Mouse (Mus musculus) stomach, embryonic 15.5 days (tissue): ENCODE measurements around the gene Ogfod1. TPM values are rescaled to one million over a fixed set of nuclear protein-coding genes. Genes with fewer than 3 reads are reported as not detected.

ENCODE experiments used
- ATAC-seq: fragments of 200-750 bp; cut with Nextera tagmentation; 2 replicates; pipeline ENCODE4 v1.8.0; 2017; ENCODE audit warnings: low read depth, moderate number of reproducible peaks, moderate TSS enrichment; ENCODE audit not compliant: insufficient read depth, low FRiP score
- H3K27ac ChIP-seq: fragments of 300-500 bp; sonication (generic); 2 replicates; pipeline ENCODE4 v1.5.1; 2015; ENCODE audit warnings: mild to moderate bottlenecking, inconsistent platforms
- H3K27me3 ChIP-seq: fragments of 300-500 bp; sonication (generic); replicated peaks from 2 replicates; pipeline ENCODE4 v1.6.1; 2015; ENCODE audit warnings: inconsistent platforms
- H3K36me3 ChIP-seq: fragments of 300-500 bp; sonication (generic); 2 replicates; pipeline ENCODE4 v1.6.1; 2015; ENCODE audit warnings: inconsistent platforms
- H3K4me1 ChIP-seq: fragments of 300-500 bp; sonication (generic); 2 replicates; pipeline ENCODE4 v1.6.1; 2015; ENCODE audit warnings: inconsistent platforms
- H3K4me2 ChIP-seq: fragments of 300-500 bp; sonication (generic); 2 replicates; pipeline ENCODE4 v1.6.1; 2015; ENCODE audit warnings: mild to moderate bottlenecking, inconsistent platforms
- H3K4me3 ChIP-seq: fragments of 300-500 bp; sonication (generic); replicated peaks from 2 replicates; pipeline ENCODE4 v1.5.1; 2015; ENCODE audit warnings: inconsistent platforms
- H3K9ac ChIP-seq: fragments of 300-500 bp; sonication (generic); 2 replicates; pipeline ENCODE4 v1.6.1; 2015; ENCODE audit warnings: inconsistent platforms
- H3K9me3 ChIP-seq: fragments of 300-500 bp; sonication (generic); 2 replicates; pipeline ENCODE4 v1.6.1; 2016; ENCODE audit warnings: inconsistent platforms
- WGBS: fragments of 180-500 bp; shearing (Covaris S2); methylation state at CpG from one replicate; pipeline ENCODE4 v1.1.7; 2015; 5-methylcytosine and 5-hydroxymethylcytosine counted together
- polyA plus RNA-seq: library from polyadenylated mRNA; unstranded; fragments of >200 nt; fragmentation: Nextera tagmentation; extraction: Ambion mirVana; gene quantifications from 2 replicates; pipeline ENCODE4 v1.2.1, GENCODE M21; 2015

The Ogfod1 gene
- 13.2 and 14.2 TPM in 2 replicates for polyA plus RNA-seq

GRCm38 (mm10) chr8:94036944-94037524 lies at the start of gene Ogfod1, which contains the start of gene Nudt21:
Gene Ogfod1 (plus strand): TSS chr8:94037198.
Gene Nudt21 (minus strand): TSS chr8:94037031.
- H3K4me3 ChIP-seq: peak within 1 kb of the TSS; percentile 67
- peak within 1 kb of the TSS; percentile 66 for H3K4me2 ChIP-seq
- WGBS: under 1% methylated on average over 41 of the region's 41 CpGs
- no peaks in the 10 kb centered on the region for H3K27me3 ChIP-seq
- H3K9ac ChIP-seq: peak within 1 kb of the TSS; percentile 70
- peaks cover 10% of the 10 kb centered on the region for H3K4me1 ChIP-seq
- H3K27ac ChIP-seq: peak within 1 kb of the TSS; percentile 83
- peak; percentile 99 for ATAC-seq
- H3K9me3 ChIP-seq: no peaks in the 10 kb centered on the region
- no peaks in the 10 kb centered on the region for H3K36me3 ChIP-seq

- WGBS: 87% methylated on average over 4 of the region's 4 CpGs
- H3K4me3 ChIP-seq: no peak overlapping the region
- no peak for ATAC-seq
- H3K27ac ChIP-seq: no peak overlapping the region
- H3K27me3 ChIP-seq: no peaks in the 10 kb centered on the region
- H3K9me3 ChIP-seq: 0 out of 2 replicates have a peak, but pooled peaks cover 3% of the 10 kb centered on the region
- peaks cover 27% of the 10 kb centered on the region for H3K36me3 ChIP-seq
- no peaks in the 10 kb centered on the region for H3K4me1 ChIP-seq
- H3K9ac ChIP-seq: no peak overlapping the region
- H3K4me2 ChIP-seq: no peak overlapping the region
Observed at GRCm38 (mm10) chr8:93989739-93990138, 47.3 kb upstream of the Ogfod1 start.

- H3K27ac ChIP-seq: no peak overlapping the region
- H3K4me3 ChIP-seq: no peak overlapping the region
- H3K4me2 ChIP-seq: no peak overlapping the region
- ATAC-seq: no peak
- peaks cover 37% of the 10 kb centered on the region; the same call in 1 of the 2 replicates for H3K36me3 ChIP-seq
- H3K4me1 ChIP-seq: no peaks in the 10 kb centered on the region
- no peaks in the 10 kb centered on the region for H3K9me3 ChIP-seq
- 94% methylated on average over 2 of the region's 2 CpGs for WGBS
- H3K9ac ChIP-seq: no peak overlapping the region
- no peaks in the 10 kb centered on the region for H3K27me3 ChIP-seq
Observed at GRCm38 (mm10) chr8:93998961-93999360, 38.0 kb upstream of the Ogfod1 start.

- no peak overlapping the region for H3K27ac ChIP-seq
- WGBS: 84% methylated on average over 9 of the region's 9 CpGs
- H3K27me3 ChIP-seq: no peaks in the 10 kb centered on the region
- peaks cover 5% of the 10 kb centered on the region for H3K4me1 ChIP-seq
- H3K36me3 ChIP-seq: peaks cover 17% of the 10 kb centered on the region; the same call in 1 of the 2 replicates
- no peaks in the 10 kb centered on the region for H3K9me3 ChIP-seq
- no peak for ATAC-seq
- no peak overlapping the region for H3K4me3 ChIP-seq
- H3K9ac ChIP-seq: no peak overlapping the region
- H3K4me2 ChIP-seq: no peak overlapping the region
Observed at GRCm38 (mm10) chr8:94004139-94004538, 32.9 kb upstream of the Ogfod1 start.

GRCm38 (mm10) chr8:94009243-94009845 lies 27.7 kb upstream of the Ogfod1 start:
- WGBS: 44% methylated on average over 15 of the region's 15 CpGs
- H3K27ac ChIP-seq: 0 out of 2 replicates have a peak overlapping the region, but pooled peaks have one; percentile 40
- H3K9me3 ChIP-seq: no peaks in the 10 kb centered on the region
- H3K36me3 ChIP-seq: no peaks in the 10 kb centered on the region
- no peak for ATAC-seq
- H3K27me3 ChIP-seq: no peaks in the 10 kb centered on the region
- no peak overlapping the region for H3K9ac ChIP-seq
- peak overlapping the region; percentile 90; the same call in 1 of the 2 replicates for H3K4me2 ChIP-seq
- peaks cover 24% of the 10 kb centered on the region for H3K4me1 ChIP-seq
- H3K4me3 ChIP-seq: no peak overlapping the region

GRCm38 (mm10) chr8:94010101-94010705 lies 26.8 kb upstream of the Ogfod1 start:
- H3K9me3 ChIP-seq: no peaks in the 10 kb centered on the region
- H3K36me3 ChIP-seq: no peaks in the 10 kb centered on the region
- no peaks in the 10 kb centered on the region for H3K27me3 ChIP-seq
- ATAC-seq: no peak
- peak overlapping the region; percentile 90; the same call in 1 of the 2 replicates for H3K4me2 ChIP-seq
- H3K4me1 ChIP-seq: peaks cover 24% of the 10 kb centered on the region
- H3K4me3 ChIP-seq: no peak overlapping the region
- no peak overlapping the region for H3K9ac ChIP-seq
- H3K27ac ChIP-seq: 0 out of 2 replicates have a peak overlapping the region, but pooled peaks have one; percentile 40
- 38% methylated on average over 2 of the region's 2 CpGs for WGBS

GRCm38 (mm10) chr8:94011076-94012012 lies 25.7 kb upstream of the Ogfod1 start:
- Histone ChIP-seq H3K9me3 (no peaks in the 10 kb centered on the region), H3K4me2 (peak overlapping the region; percentile 90), H3K4me1 (peaks cover 24% of the 10 kb centered on the region), H3K36me3 (no peaks in the 10 kb centered on the region), H3K27ac (peak overlapping the region; percentile 95), H3K9ac (peak overlapping the region; percentile 93), H3K4me3 (peak overlapping the region; percentile 99), H3K27me3 (no peaks in the 10 kb centered on the region)
- WGBS: 4% methylated on average over 48 of the region's 48 CpGs
- no peak for ATAC-seq

- WGBS: under 1% methylated on average over 96 of the region's 130 CpGs
- peaks cover 24% of the 10 kb centered on the region for H3K4me1 ChIP-seq
- no peaks in the 10 kb centered on the region for H3K27me3 ChIP-seq
- H3K4me3 ChIP-seq: peak within 1 kb of the TSS; percentile 99
- no peaks in the 10 kb centered on the region for H3K9me3 ChIP-seq
- H3K36me3 ChIP-seq: no peaks in the 10 kb centered on the region
- ATAC-seq: peak; percentile 93
- H3K27ac ChIP-seq: peak within 1 kb of the TSS; percentile 95
- peak within 1 kb of the TSS; percentile 93 for H3K9ac ChIP-seq
- peak within 1 kb of the TSS; percentile 90 for H3K4me2 ChIP-seq
Observed at GRCm38 (mm10) chr8:94012013-94012951, 24.7 kb upstream of the Ogfod1 start, which contains the start of gene Amfr. Gene Amfr (minus strand): TSS chr8:94012842.

GRCm38 (mm10) chr8:94013026-94013612 lies 23.9 kb upstream of the Ogfod1 start:
- Histone ChIP-seq H3K27ac (peak overlapping the region; percentile 95), H3K4me2 (peak overlapping the region; percentile 90), H3K9ac (peak overlapping the region; percentile 59; the same call in 1 of the 2 replicates), H3K4me3 (peak overlapping the region; percentile 99), H3K4me1 (peaks cover 24% of the 10 kb centered on the region), H3K9me3 (no peaks in the 10 kb centered on the region), H3K36me3 (no peaks in the 10 kb centered on the region), H3K27me3 (no peaks in the 10 kb centered on the region)
- WGBS: 32% methylated on average over 7 of the region's 7 CpGs
- no peak for ATAC-seq

- WGBS: 96% methylated on average over 6 of the region's 6 CpGs
- Histone ChIP-seq H3K36me3 (peaks cover 38% of the 10 kb centered on the region; the same call in 1 of the 2 replicates), H3K27ac (no peak overlapping the region), H3K4me1 (no peaks in the 10 kb centered on the region), H3K27me3 (no peaks in the 10 kb centered on the region), H3K4me3 (no peak overlapping the region), H3K4me2 (no peak overlapping the region), H3K9ac (no peak overlapping the region), H3K9me3 (no peaks in the 10 kb centered on the region)
- ATAC-seq: no peak
Observed at GRCm38 (mm10) chr8:94023916-94024315, 13.1 kb upstream of the Ogfod1 start.
